Mouse (Mus musculus) embryonic facial prominence, embryonic 11.5 days (tissue): ENCODE measurements around the gene BC034090. TPM values are rescaled to one million over a fixed set of nuclear protein-coding genes. Genes with fewer than 3 reads are reported as not detected.

ENCODE experiments used
- ATAC-seq: fragments of 200-750 bp; cut with Nextera tagmentation; replicated peaks from 2 replicates; pipeline ENCODE4 v1.8.0; 2017; ENCODE audit warnings: low read depth; ENCODE audit not compliant: insufficient number of reproducible peaks, low FRiP score, low TSS enrichment
- DNase-seq: peaks from one replicate; pipeline ENCODE4 v3.0.0-alpha.2; 2015; ENCODE audit warnings: low spot score
- H3K27ac ChIP-seq: fragments of 300-500 bp; sonication (generic); replicated peaks from 2 replicates; pipeline ENCODE4 v1.5.1; 2014; ENCODE audit warnings: mild to moderate bottlenecking, low read depth, low read length, control low read depth
- H3K27me3 ChIP-seq: fragments of 300-500 bp; sonication (generic); 2 replicates; pipeline ENCODE4 v1.6.1; 2014; ENCODE audit warnings: mild to moderate bottlenecking, low read length, moderate library complexity, mixed read lengths; ENCODE audit not compliant: control insufficient read depth, insufficient read depth
- H3K36me3 ChIP-seq: fragments of 300-500 bp; sonication (generic); replicated peaks from 2 replicates; pipeline ENCODE4 v1.6.1; 2014; ENCODE audit warnings: low read depth, mild to moderate bottlenecking, low read length, moderate library complexity, mixed read lengths; ENCODE audit not compliant: control insufficient read depth, insufficient read depth
- H3K4me1 ChIP-seq: fragments of 300-500 bp; sonication (generic); 2 replicates; pipeline ENCODE4 v1.6.1; 2014; ENCODE audit warnings: low read length, mixed read lengths; ENCODE audit not compliant: control insufficient read depth, insufficient read depth
- H3K4me2 ChIP-seq: fragments of 300-500 bp; sonication (generic); 2 replicates; pipeline ENCODE4 v1.6.1; 2014; ENCODE audit warnings: low read depth, mild to moderate bottlenecking, control low read depth, low read length, moderate library complexity
- H3K4me3 ChIP-seq: fragments of 300-500 bp; sonication (generic); 2 replicates; pipeline ENCODE4 v1.5.1; 2014; ENCODE audit warnings: low read depth, low read length, control low read depth
- H3K9ac ChIP-seq: fragments of 300-500 bp; sonication (generic); replicated peaks from 2 replicates; pipeline ENCODE4 v1.6.1; 2014; ENCODE audit warnings: mild to moderate bottlenecking, control low read depth, low read length
- H3K9me3 ChIP-seq: fragments of 300-500 bp; sonication (generic); replicated peaks from 2 replicates; pipeline ENCODE4 v1.6.1; 2016; ENCODE audit warnings: mild to moderate bottlenecking, low read length, inconsistent platforms, mixed read lengths; ENCODE audit not compliant: control insufficient read depth
- WGBS: fragments of 180-500 bp; shearing (Covaris S2); extraction: QIAGEN DNeasy Blood & Tissue Kit; methylation state at CpG from one replicate; pipeline ENCODE4 v1.1.7; 2014; 5-methylcytosine and 5-hydroxymethylcytosine counted together
- polyA plus RNA-seq: library from polyadenylated mRNA; unstranded; fragments of >200 nt; fragmentation: Nextera tagmentation; extraction: Ambion mirVana; gene quantifications from 2 replicates; pipeline ENCODE4 v1.2.1, GENCODE M21; 2014

BC034090 gene
- polyA plus RNA-seq, 1 experiment from 2014 or later = 2.6 TPM

- DNase-seq (no peak), ATAC-seq (no peak)
- H3K4me2 ChIP-seq = no peak overlapping the region
- H3K4me1 ChIP-seq = no peaks in the 10 kb centered on the region
- no peak overlapping the region for H3K9ac ChIP-seq
- H3K27ac ChIP-seq = no peak overlapping the region
- no peaks in the 10 kb centered on the region for H3K27me3 ChIP-seq
- H3K36me3 ChIP-seq = peaks cover 3% of the 10 kb centered on the region
- no peaks in the 10 kb centered on the region for H3K9me3 ChIP-seq
- WGBS = 72% methylated on average over 6 of the region's 6 CpGs
- H3K4me3 ChIP-seq = no peak overlapping the region
Observed at GRCm38 (mm10) chr1:155199522-155199921, 44.7 kb downstream of the BC034090 start.

GRCm38 (mm10) chr1:155196691-155197090 is 47.6 kb downstream of the BC034090 start:
- WGBS = 93% methylated on average over 4 of the region's 4 CpGs
- no peaks in the 10 kb centered on the region for H3K27me3 ChIP-seq
- H3K4me1 ChIP-seq = no peaks in the 10 kb centered on the region
- no peak overlapping the region for H3K9ac ChIP-seq
- no peaks in the 10 kb centered on the region; the same call in 1 of the 2 replicates for H3K36me3 ChIP-seq
- no peak overlapping the region for H3K4me3 ChIP-seq
- ATAC-seq (no peak), DNase-seq (no peak)
- H3K9me3 ChIP-seq = no peaks in the 10 kb centered on the region
- no peak overlapping the region for H3K27ac ChIP-seq
- no peak overlapping the region for H3K4me2 ChIP-seq

- no peaks in the 10 kb centered on the region for H3K27me3 ChIP-seq
- H3K9me3 ChIP-seq = no peaks in the 10 kb centered on the region
- ATAC-seq = no peak
- H3K4me2 ChIP-seq = no peak overlapping the region
- no peak overlapping the region for H3K9ac ChIP-seq
- DNase-seq = no peak
- no peak overlapping the region for H3K27ac ChIP-seq
- H3K4me1 ChIP-seq = no peaks in the 10 kb centered on the region
- 81% methylated on average over 15 of the region's 15 CpGs for WGBS
- H3K4me3 ChIP-seq = no peak overlapping the region
- peaks cover 6% of the 10 kb centered on the region for H3K36me3 ChIP-seq
Observed at GRCm38 (mm10) chr1:155192805-155193368, 51.4 kb downstream of the BC034090 start.

- H3K9ac ChIP-seq = no peak overlapping the region
Observed at GRCm38 (mm10) chr1:155191671-155192070, 52.6 kb downstream of the BC034090 start.

GRCm38 (mm10) chr1:155191219-155191618 is 53.0 kb downstream of the BC034090 start:
- Histone ChIP-seq H3K4me3 (no peak overlapping the region), H3K27me3 (no peaks in the 10 kb centered on the region), H3K9me3 (no peaks in the 10 kb centered on the region), H3K4me1 (no peaks in the 10 kb centered on the region), H3K9ac (no peak overlapping the region), H3K27ac (no peak overlapping the region), H3K36me3 (peaks cover 9% of the 10 kb centered on the region), H3K4me2 (no peak overlapping the region)
- 91% methylated on average over 8 of the region's 8 CpGs for WGBS
- ATAC-seq (no peak), DNase-seq (no peak)

More at GRCm38 (mm10) chr1:155191671-155192070, 52.6 kb downstream of the BC034090 start:
- DNase-seq (no peak), ATAC-seq (no peak)
- H3K4me1 ChIP-seq = no peaks in the 10 kb centered on the region
- peaks cover 9% of the 10 kb centered on the region for H3K36me3 ChIP-seq
- H3K9me3 ChIP-seq = no peaks in the 10 kb centered on the region
- no peak overlapping the region for H3K4me2 ChIP-seq
- no peak overlapping the region for H3K27ac ChIP-seq
- H3K4me3 ChIP-seq = no peak overlapping the region
- 96% methylated on average over 2 of the region's 2 CpGs for WGBS
- H3K27me3 ChIP-seq = no peaks in the 10 kb centered on the region

GRCm38 (mm10) chr1:155188656-155189055 is 55.6 kb downstream of the BC034090 start:
- Histone ChIP-seq H3K4me1 (no peaks in the 10 kb centered on the region), H3K4me3 (no peak overlapping the region), H3K9ac (no peak overlapping the region), H3K27ac (no peak overlapping the region), H3K36me3 (peaks cover 9% of the 10 kb centered on the region), H3K27me3 (no peaks in the 10 kb centered on the region), H3K9me3 (no peaks in the 10 kb centered on the region), H3K4me2 (no peak overlapping the region)
- 94% methylated on average over 4 of the region's 4 CpGs for WGBS
- ATAC-seq (no peak), DNase-seq (no peak)

GRCm38 (mm10) chr1:155184191-155184590 is 60.1 kb downstream of the BC034090 start:
- no peaks in the 10 kb centered on the region for H3K4me1 ChIP-seq
- no peak for ATAC-seq
- H3K4me3 ChIP-seq = no peak overlapping the region
- no peaks in the 10 kb centered on the region for H3K9me3 ChIP-seq
- 88% methylated on average over 3 of the region's 3 CpGs for WGBS
- no peaks in the 10 kb centered on the region for H3K27me3 ChIP-seq
- H3K9ac ChIP-seq = no peak overlapping the region
- H3K4me2 ChIP-seq = no peak overlapping the region
- no peak for DNase-seq
- no peak overlapping the region for H3K27ac ChIP-seq
- peaks cover 6% of the 10 kb centered on the region for H3K36me3 ChIP-seq

- ATAC-seq (no peak), DNase-seq (no peak)
- H3K36me3 ChIP-seq = no peaks in the 10 kb centered on the region; the same call in 1 of the 2 replicates
- WGBS = 87% methylated on average over 2 of the region's 2 CpGs
- no peaks in the 10 kb centered on the region for H3K4me1 ChIP-seq
- no peak overlapping the region for H3K4me3 ChIP-seq
- no peak overlapping the region for H3K27ac ChIP-seq
- no peaks in the 10 kb centered on the region for H3K27me3 ChIP-seq
- no peak overlapping the region for H3K4me2 ChIP-seq
- no peaks in the 10 kb centered on the region for H3K9me3 ChIP-seq
- H3K9ac ChIP-seq = no peak overlapping the region
Observed at GRCm38 (mm10) chr1:155178192-155178924, 65.9 kb downstream of the BC034090 start.
